Mouse (Mus musculus) megakaryocyte progenitor cell, adult 5-6 weeks (primary cell): ENCODE results near the gene Med13. TPM values are rescaled to one million over a fixed set of nuclear protein-coding genes. Genes with fewer than 3 reads are reported as not detected.
"Not testable (repeated sequence)": the region's sequence is repeated elsewhere in the genome, so short reads cannot be mapped to it uniquely, and the experiment has no call there.

Experiments used
- ATAC-seq: replicated peaks from 2 replicates; pipeline ENCODE4 v1.8.0; 2016; ENCODE audit warnings: mild to moderate bottlenecking, moderate TSS enrichment, inconsistent platforms; ENCODE audit not compliant: poor library complexity
- total RNA-seq, 2 experiments: library from RNA; stranded (forward) in 1 of 2; stranded (reverse) in 1 of 2; fragments of 157-497, 149-512 nt in 1 of 2; fragments of 200-1000 nt in 1 of 2; gene quantifications; 2 replicates each; pipeline versions ENCODE4 v1.2.3 to v1.2.4; 2015 to 2017

The Med13 gene
- total RNA-seq, 2 experiments from 2014 or later: 47.8 to 54.5 TPM

GRCm38 (mm10) chr11:86380521-86381238 is 23.3 kb upstream of the Med13 start:
- no peak for ATAC-seq

- ATAC-seq: no peak
Measured at GRCm38 (mm10) chr11:86378981-86379380, 21.6 kb upstream of the Med13 start.

GRCm38 (mm10) chr11:86377841-86378240 is 20.4 kb upstream of the Med13 start:
- ATAC-seq: no peak

DNA sequence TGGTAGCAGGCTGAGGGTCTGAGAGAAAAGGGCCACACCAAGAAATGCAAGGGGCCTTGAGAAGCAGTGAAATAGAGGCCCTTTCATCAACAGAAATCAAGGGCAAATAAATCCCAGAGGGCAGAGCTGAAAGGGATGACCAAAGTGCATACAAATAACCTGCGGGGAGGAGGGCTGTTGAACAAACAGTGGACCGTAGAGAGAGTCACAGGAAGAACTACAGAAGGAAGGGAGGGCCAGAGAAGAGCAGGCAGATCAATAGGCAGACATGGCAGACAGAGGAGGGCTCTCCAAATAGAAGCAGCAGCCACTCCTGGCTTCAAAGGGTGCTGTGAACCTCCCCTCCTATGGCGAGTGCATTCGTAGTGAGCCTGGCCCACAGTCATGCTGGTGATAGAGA is 19.3 kb upstream of the Med13 start:
- no peak for ATAC-seq

GRCm38 (mm10) chr11:86375086-86375485 is 17.7 kb upstream of the Med13 start:
- no peak for ATAC-seq

GRCm38 (mm10) chr11:86371266-86371665 is 13.9 kb upstream of the Med13 start:
- no peak for ATAC-seq

DNA sequence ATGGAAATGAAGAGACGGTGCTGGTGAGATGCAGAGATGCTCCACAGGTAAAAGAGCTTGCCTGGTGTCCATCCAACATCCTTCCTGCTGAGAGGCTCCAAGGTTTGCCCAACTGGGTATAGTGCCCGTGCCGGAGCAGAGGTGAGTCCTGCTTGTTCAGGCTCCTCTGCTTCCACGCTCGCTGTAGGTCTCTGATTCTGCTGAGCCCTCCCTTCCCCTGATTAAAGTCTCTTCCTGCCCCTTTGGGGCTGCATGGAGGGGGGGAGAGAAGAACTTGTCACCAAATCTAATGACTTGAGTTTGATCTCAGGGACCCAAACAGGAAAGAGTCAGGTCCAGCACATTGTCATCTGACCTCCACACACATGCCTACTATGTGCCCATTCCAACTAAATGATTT is 12.5 kb upstream of the Med13 start:
- no peak for ATAC-seq

DNA sequence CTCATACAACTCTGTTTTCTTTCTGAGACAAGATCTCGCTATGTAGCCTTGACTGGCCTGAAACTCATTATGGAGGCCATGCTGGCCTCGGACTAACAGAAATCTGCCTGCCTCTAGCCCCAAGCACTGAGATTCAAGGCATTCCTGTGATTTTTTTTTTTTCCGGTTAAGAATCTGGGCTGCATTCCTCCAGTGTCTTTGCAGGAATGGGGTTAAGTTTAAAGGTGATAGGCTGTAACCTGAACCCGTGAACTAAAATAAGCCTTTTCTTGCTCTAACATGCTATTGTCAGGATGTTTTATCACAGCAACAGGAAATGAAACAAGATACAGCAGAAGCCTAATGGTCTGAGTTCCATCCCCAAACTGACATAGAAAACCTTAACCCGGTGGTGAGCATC is 11.6 kb upstream of the Med13 start:
- no peak for ATAC-seq

DNA sequence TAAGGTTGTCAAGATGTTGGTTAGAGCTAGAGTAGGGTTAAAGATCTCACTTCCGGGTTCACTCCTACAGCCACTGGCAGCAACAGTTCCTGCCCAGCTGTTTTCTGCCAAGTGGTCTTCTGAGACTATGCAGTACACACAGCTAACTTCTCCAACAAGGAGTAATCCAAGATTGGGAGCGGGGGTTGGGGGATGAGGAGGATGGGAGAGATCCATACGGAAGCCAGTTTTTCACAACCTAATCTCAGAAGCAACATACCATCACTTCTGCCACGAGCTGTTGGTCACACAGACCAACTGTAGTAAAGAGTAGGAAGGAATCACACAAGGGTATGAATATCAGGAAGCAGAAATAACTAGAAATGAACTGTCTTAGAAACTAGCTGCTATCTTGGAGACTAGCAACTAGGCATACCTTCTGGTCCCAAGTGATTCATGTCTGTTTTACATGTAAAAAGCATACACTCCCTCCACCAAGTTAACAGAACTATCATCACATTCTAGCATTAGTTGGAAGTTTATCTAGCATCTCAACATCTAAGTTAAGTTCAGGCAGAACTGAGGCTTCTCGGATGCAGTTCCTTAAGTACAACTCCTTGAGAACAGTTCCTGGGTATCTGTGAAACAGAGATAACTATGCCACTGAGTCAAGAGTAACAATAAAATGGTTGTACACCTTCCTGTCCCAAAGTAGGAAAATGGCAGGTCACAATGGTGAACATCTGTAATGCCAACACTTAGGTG is 7.5 kb upstream of the Med13 start:
- ATAC-seq: no peak

GRCm38 (mm10) chr11:86357984-86358528 is 654 bp upstream of the Med13 start:
- ATAC-seq: peak; percentile 96

DNA sequence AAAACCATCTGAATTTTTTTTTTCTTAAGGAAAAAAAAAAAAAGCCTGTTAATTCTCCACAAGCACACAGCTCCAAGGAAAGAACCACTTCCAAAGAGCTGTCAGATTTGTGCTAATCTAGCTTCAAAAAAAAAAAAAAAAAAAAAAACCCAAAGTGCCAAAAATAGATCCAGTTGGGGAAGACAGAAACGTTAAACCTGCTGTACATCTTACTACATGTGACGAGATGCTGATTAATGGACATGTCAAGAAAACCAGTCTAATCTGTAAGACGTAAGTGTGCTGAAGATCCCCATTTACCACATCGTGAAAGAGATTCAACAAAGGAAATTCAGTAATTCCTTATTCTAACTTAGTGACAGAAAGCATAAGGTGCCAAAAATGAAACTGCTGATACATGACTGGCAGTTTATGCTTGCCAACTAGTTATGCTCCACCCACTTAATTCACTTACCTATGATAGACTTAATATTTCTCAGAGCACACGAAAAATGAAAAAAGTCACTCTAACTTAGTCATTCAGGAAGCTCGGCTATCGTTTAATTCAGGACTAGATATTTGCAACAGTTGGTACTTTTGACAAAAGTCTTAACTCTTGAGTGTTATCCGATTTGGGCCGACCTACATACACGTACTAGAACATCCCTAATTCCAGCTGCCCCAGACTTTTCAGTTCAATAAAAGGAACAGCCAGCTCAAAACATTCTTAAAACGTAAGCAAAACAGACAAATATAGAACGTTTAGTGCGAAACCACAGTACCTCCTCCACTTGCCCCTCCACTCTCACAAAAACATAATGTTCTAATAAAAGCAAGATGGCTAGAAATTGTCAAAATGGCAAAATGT is 1.2 kb downstream of the Med13 start:
- peak; percentile 54 for ATAC-seq

DNA sequence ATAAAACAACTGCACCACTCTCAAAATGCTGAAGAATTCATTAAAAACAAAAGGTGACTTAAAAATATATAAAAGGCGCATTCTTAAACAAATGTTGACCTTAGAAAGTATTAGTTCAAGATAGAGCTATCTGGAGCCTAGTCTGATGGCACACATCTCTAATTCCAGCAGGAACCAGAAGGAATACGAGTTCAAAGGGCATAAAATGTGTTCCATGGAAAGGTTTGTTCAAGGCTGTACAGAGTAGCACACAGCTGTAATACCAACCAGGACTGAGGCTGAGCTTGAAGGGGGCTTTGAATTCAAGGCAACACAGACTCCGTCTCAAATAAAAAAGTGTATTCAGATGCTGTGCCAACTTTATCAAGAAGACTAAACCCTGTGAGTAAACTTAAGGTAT is 3.8 kb downstream of the Med13 start:
- ATAC-seq: no peak

- no peak for ATAC-seq
Measured at GRCm38 (mm10) chr11:86351766-86352315, 5.6 kb downstream of the Med13 start.

DNA sequence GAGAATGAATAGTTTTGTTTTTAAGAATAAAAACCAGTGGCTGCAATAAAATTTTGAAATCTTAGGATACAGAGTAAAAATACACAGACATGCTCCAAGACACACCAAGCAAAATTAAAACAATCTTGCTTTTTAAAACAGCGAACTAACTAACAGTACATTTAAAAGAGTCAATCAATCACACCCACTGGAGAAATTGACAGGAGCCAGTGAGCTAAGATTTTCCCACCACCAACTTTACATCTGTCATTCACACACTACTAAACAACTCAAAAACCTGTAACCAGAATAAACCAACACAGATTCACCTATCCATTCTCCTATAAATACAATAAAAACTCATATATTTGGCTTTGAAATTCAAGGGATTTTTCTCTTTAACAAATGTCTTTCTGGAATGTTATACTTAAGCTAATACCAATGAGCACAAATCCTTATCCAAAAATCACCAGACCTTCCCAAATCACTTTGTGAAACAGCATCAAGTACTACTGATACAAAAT is 6.7 kb downstream of the Med13 start:
- no peak for ATAC-seq

DNA sequence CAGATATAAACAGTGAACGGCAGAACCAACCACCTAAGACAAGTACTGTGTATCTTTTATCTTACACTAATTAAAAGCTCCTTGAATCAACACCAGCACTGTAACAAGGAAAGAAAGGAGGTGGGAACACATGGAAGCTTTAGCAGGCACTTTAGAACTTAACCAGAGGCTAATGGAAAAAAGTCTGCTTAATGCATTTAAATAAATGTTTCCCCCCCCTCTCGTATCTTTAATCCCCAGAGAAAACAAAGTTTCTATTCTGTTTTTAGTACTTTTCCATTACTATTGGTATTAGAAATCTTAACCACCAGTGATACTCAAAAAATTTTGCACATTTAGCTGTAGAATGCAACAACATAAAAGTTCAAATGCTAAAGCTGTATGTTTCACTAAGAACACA is 8.1 kb downstream of the Med13 start:
- no peak for ATAC-seq

- ATAC-seq: no peak
Measured at GRCm38 (mm10) chr11:86348872-86349271, 8.5 kb downstream of the Med13 start.

- ATAC-seq: no peak
Measured at GRCm38 (mm10) chr11:86347387-86348122, 9.8 kb downstream of the Med13 start.

DNA sequence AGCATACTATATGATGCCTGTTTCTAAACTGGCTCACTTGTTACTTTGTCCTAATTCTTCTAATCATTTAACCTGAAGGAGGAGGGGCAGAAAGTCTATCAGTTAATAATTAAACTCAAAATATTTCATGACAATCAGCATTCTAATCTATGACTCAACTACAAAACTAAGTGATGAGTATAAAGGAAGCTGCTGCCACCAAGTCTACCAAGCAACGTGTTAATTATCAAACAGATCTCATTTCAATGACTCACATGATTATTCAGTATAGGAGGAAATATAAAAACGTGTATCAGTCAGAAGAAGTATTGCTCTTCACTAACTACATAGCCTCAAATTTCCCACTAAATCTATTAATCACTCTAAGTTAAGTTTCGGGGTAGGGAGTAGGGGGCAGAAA is 10.9 kb downstream of the Med13 start:
- no peak for ATAC-seq

DNA sequence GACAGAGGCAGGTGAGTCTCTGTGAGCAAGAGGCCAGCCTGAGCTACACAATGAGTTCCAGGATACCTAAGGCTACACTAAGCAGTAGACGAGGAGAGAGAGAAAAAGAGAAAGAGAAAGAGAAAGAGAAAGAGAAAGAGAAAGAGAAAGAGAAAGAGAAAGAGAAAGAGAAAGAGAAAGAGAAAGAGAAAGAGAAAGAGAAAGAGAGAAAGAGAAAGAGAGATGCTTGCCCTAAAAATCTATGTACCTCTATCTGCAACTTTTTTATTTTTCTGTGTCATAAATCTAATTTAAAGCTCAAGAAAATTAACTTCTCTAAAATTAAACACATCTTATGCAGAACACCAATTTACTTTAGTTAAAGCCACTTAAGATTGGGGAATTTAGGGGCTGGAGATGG is 12.5 kb downstream of the Med13 start:
- not testable (repeated sequence) for ATAC-seq

DNA sequence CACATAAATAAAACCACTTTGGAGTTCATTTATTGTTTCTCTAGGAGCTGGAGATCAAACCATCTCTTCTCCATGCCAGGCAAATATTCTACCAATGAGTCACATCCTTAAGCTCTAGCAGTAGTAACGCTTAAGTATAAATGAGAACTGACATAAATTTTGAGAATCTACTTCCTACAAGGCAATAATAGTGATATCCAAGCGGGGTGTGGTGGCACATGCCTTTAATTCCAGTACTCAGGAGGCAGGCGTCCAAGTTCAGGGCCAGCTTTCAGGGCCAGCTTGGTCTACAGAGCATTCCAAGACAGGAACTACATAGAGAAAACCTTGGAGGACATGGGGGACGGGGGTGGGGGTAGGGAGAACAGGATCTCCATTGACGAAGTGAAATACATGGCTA is 33.2 kb downstream of the Med13 start:
- no peak for ATAC-seq
